Mouse (Mus musculus) embryonic fibroblast, embryonic 13.5 days (primary cell): ENCODE results near the gene Tlx2.

Experiments used
- CTCF ChIP-seq: IDR thresholded peaks from 2 replicates; pipeline ENCODE4 v1.5.1; 2011; ENCODE audit warnings: mild to moderate bottlenecking, control low read depth, low read length, moderate library complexity, borderline replicate concordance; ENCODE audit not compliant: insufficient read depth
- POLR2A ChIP-seq: IDR thresholded peaks from 2 replicates; pipeline ENCODE4 v1.6.1; 2011; ENCODE audit warnings: low read depth, mild to moderate bottlenecking, control low read depth, low read length, moderate library complexity

GRCm38 (mm10) chr6:83058725-83059124, 11.4 kb downstream of the Tlx2 start:
- TF ChIP-seq CTCF (no peak), POLR2A (no peak)
